ENCODE assay signal across 19 mouse cellular contexts in genomic region chr2:140185685-140186210, GRCm38 (mm10). TPM values are rescaled to one million over a fixed set of nuclear protein-coding genes. Genes with fewer than 3 reads are reported as not detected.
"Had no signal": no experiment of that assay in that cellular context is flagged by ENCODE, and none has a peak within 500 bp of the region (broad histone marks: within the 10 kb centered on the region; RNA-seq: fewer than 3 reads in every experiment).

No protein-coding gene starts in this region.

RNA-seq across cellular contexts. Expression of gene Gm17374, which starts 33.9 kb away (rescaled TPM):
- total RNA-seq: layer of hippocampus, adult 18-20 months; layer of hippocampus, postnatal 25 days; left cerebral cortex, adult 18-20 months; left cerebral cortex, postnatal 10 days; left cerebral cortex, postnatal 36 days; liver, adult 2 months had no signal
- polyA plus RNA-seq: kidney, embryonic 15.5 days; limb, embryonic 11.5 days; limb, embryonic 14.5 days; liver, adult 2 months; liver, embryonic 13.5 days; liver, embryonic 16.5 days; lung, adult 2 months; midbrain, embryonic 10.5 days; midbrain, embryonic 13.5 days; neural tube, embryonic 12.5 days; neural tube, embryonic 15.5 days; stomach, embryonic 14.5 days; stomach, postnatal 0 days; thymus, adult 2 months had no signal
